Mouse (Mus musculus): Measurements from ENCODE around the gene Zfp872. TPM values are rescaled to one million over a fixed set of nuclear protein-coding genes. Genes with fewer than 3 reads are reported as not detected.

The Zfp872 gene
- total and polyA plus RNA-seq, 2 experiments from 2014 or later = 0.14 to 0.16 TPM

DNA sequence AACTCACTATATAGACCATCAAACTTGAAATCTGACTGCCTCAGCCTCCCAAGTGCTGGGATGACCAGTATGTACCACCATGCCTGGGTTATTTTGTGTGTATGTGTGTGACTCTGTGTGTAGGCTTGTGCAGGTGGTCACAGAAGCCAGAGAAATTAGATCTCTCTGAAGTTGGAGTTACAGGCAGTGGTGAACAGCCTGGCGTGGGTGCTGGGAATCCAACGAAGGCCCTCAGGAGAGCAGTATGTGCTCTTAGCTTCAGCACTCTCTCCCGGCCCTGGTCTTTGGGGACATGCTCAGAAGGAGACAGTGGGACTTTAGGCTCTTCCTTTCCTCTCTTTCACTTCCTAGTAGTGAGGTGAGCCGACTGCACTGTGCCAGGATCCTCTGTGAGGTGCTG is 15.6 kb upstream of the Zfp872 start:
- no peak overlapping the region for H3K9ac ChIP-seq
- H3K4me1 ChIP-seq (ENCODE audit: insufficient read depth) = no peaks in the 10 kb centered on the region
- H3K36me3 ChIP-seq (ENCODE audit: insufficient read depth) = no peaks in the 10 kb centered on the region
- 82% methylated on average over 4 of the region's 4 CpGs for WGBS
- DNase-seq (no peak), ATAC-seq (no peak)
- H3K4me3 ChIP-seq (ENCODE audit: low read depth, low read length) = no peak overlapping the region
- H3K9me3 ChIP-seq (ENCODE audit: low read length) = no peaks in the 10 kb centered on the region
- TF ChIP-seq CTCF (IDR thresholded peaks at IDR 0.05; ENCODE audit: low read depth) = no peak
- no peaks in the 10 kb centered on the region for H3K27me3 ChIP-seq (ENCODE audit: insufficient read depth, low read length)
- H3K27ac ChIP-seq (ENCODE audit: low read depth, low read length) = no peak overlapping the region
- no peak overlapping the region for H3K4me2 ChIP-seq (ENCODE audit: low read depth)

GRCm38 (mm10) chr9:22196412-22196811 is 8.5 kb downstream of the Zfp872 start:
- no peaks in the 10 kb centered on the region for H3K27me3 ChIP-seq (ENCODE audit: insufficient read depth, low read length)
- H3K9me3 ChIP-seq (ENCODE audit: low read length) = peaks cover 16% of the 10 kb centered on the region; the same call in 1 of the 2 replicates
- WGBS = 43% methylated on average over 5 of the region's 5 CpGs
- no peak overlapping the region for H3K27ac ChIP-seq (ENCODE audit: low read depth, low read length)
- H3K4me3 ChIP-seq (ENCODE audit: low read depth, low read length) = no peak overlapping the region
- H3K36me3 ChIP-seq (ENCODE audit: insufficient read depth) = no peaks in the 10 kb centered on the region
- H3K4me2 ChIP-seq (ENCODE audit: low read depth) = no peak overlapping the region
- H3K9ac ChIP-seq = no peak overlapping the region
- no peak for TF ChIP-seq CTCF (IDR thresholded peaks at IDR 0.05; ENCODE audit: low read depth)
- no peak for DNase-seq
- ATAC-seq = no peak
- H3K4me1 ChIP-seq (ENCODE audit: insufficient read depth) = no peaks in the 10 kb centered on the region

GRCm38 (mm10) chr9:22213785-22214194 is 25.9 kb downstream of the Zfp872 start:
- H3K4me1 ChIP-seq (ENCODE audit: insufficient read depth) = no peaks in the 10 kb centered on the region
- H3K9me3 ChIP-seq (ENCODE audit: low read length) = no peaks in the 10 kb centered on the region
- DNase-seq = no peak
- WGBS = 69% methylated on average over 2 of the region's 2 CpGs
- no peak overlapping the region for H3K4me3 ChIP-seq (ENCODE audit: low read depth, low read length)
- H3K9ac ChIP-seq = no peak overlapping the region
- H3K4me2 ChIP-seq (ENCODE audit: low read depth) = no peak overlapping the region
- TF ChIP-seq CTCF (IDR thresholded peaks at IDR 0.05; ENCODE audit: low read depth) = no peak
- ATAC-seq = no peak
- no peaks in the 10 kb centered on the region for H3K36me3 ChIP-seq (ENCODE audit: insufficient read depth)
- no peak overlapping the region for H3K27ac ChIP-seq (ENCODE audit: low read depth, low read length)
- no peaks in the 10 kb centered on the region for H3K27me3 ChIP-seq (ENCODE audit: insufficient read depth, low read length)

GRCm38 (mm10) chr9:22214549-22214948 is 26.7 kb downstream of the Zfp872 start:
- no peaks in the 10 kb centered on the region for H3K4me1 ChIP-seq (ENCODE audit: insufficient read depth)
- H3K9ac ChIP-seq = no peak overlapping the region
- no peak overlapping the region for H3K4me3 ChIP-seq (ENCODE audit: low read depth, low read length)
- 89% methylated on average over 2 of the region's 2 CpGs for WGBS
- H3K9me3 ChIP-seq (ENCODE audit: low read length) = no peaks in the 10 kb centered on the region
- H3K4me2 ChIP-seq (ENCODE audit: low read depth) = no peak overlapping the region
- H3K27me3 ChIP-seq (ENCODE audit: insufficient read depth, low read length) = no peaks in the 10 kb centered on the region
- ATAC-seq (no peak), DNase-seq (no peak)
- no peaks in the 10 kb centered on the region for H3K36me3 ChIP-seq (ENCODE audit: insufficient read depth)
- no peak overlapping the region for H3K27ac ChIP-seq (ENCODE audit: low read depth, low read length)
- TF ChIP-seq CTCF (IDR thresholded peaks at IDR 0.05; ENCODE audit: low read depth) = no peak

DNA sequence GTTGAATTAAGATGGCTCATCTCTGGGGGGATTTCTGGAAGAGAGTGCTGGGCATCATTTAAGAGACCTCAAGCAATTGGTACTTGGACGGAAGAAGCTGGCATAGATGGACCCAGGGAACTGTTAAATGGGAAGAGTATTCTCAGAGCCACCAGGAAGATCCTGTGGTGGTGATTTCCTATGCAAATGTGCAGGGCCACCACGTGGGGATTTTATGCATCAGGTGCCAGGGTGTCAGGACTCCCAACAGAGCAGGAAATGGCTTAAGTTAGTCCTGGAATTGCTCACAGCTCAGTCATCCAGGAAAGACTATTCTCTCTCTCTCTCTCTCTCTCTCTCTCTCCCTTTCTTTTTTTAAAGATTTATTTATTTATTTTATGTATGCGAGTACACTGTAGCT is 28.8 kb downstream of the Zfp872 start:
- no peak overlapping the region for H3K27ac ChIP-seq (ENCODE audit: low read depth, low read length)
- H3K36me3 ChIP-seq (ENCODE audit: insufficient read depth) = no peaks in the 10 kb centered on the region
- no peak overlapping the region for H3K9ac ChIP-seq
- ATAC-seq (no peak), DNase-seq (no peak)
- no peaks in the 10 kb centered on the region for H3K27me3 ChIP-seq (ENCODE audit: insufficient read depth, low read length)
- H3K4me1 ChIP-seq (ENCODE audit: insufficient read depth) = no peaks in the 10 kb centered on the region
- WGBS = 64% methylated on average over 3 of the region's 3 CpGs
- no peak overlapping the region for H3K4me2 ChIP-seq (ENCODE audit: low read depth)
- H3K4me3 ChIP-seq (ENCODE audit: low read depth, low read length) = no peak overlapping the region
- no peak for TF ChIP-seq CTCF (IDR thresholded peaks at IDR 0.05; ENCODE audit: low read depth)
- H3K9me3 ChIP-seq (ENCODE audit: low read length) = no peaks in the 10 kb centered on the region

DNA sequence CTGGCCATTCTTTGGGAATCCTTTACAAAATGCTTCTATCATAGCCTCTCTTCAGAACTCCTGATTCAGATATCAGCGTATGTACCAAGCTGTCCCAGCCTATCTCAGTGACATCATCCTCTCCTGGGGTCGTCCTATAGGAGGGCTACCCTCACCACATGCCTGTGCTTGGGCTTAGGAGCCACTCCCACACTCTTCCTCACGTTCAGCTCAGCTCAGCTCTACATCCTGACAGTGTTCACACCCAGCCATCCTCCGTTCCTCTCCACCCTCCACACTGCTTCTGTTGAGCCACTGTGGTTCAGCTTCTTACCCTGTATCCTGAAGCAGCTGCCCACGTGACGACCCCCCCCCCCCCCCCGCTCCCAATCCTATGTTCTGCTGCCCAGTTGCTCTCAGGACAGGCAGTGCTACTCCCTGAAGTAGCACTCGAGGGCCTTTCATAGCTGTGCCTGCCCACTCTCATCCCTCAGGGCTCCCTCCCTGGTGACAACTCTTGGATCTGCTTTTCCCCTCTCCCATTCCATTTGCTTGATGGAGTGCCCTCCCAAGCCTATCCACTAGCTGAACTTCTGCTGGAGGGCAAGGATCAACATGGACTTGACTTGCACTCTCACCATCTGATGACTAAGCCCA is 30.1 kb downstream of the Zfp872 start:
- no peak for ATAC-seq
- H3K4me3 ChIP-seq (ENCODE audit: low read depth, low read length) = no peak overlapping the region
- WGBS = 54% methylated on average over 7 of the region's 8 CpGs

GRCm38 (mm10) chr9:22224066-22224465 is 36.2 kb downstream of the Zfp872 start:
- Histone ChIP-seq H3K4me3 (ENCODE audit: low read depth, low read length) (no peak overlapping the region), H3K4me1 (ENCODE audit: insufficient read depth) (no peaks in the 10 kb centered on the region), H3K36me3 (ENCODE audit: insufficient read depth) (no peaks in the 10 kb centered on the region), H3K9me3 (ENCODE audit: low read length) (no peaks in the 10 kb centered on the region), H3K4me2 (ENCODE audit: low read depth) (no peak overlapping the region), H3K9ac (no peak overlapping the region), H3K27ac (ENCODE audit: low read depth, low read length) (no peak overlapping the region), H3K27me3 (ENCODE audit: insufficient read depth, low read length) (no peaks in the 10 kb centered on the region)
- DNase-seq (no peak), ATAC-seq (no peak)
- 95% methylated on average over 4 of the region's 4 CpGs for WGBS
- TF ChIP-seq CTCF (IDR thresholded peaks at IDR 0.05; ENCODE audit: low read depth) = no peak

More for the DNA sequence above, 30.1 kb downstream of the Zfp872 start:
- H3K27ac ChIP-seq (ENCODE audit: low read depth, low read length) = no peak overlapping the region
- no peak for TF ChIP-seq CTCF (IDR thresholded peaks at IDR 0.05; ENCODE audit: low read depth)
- no peaks in the 10 kb centered on the region for H3K4me1 ChIP-seq (ENCODE audit: insufficient read depth)
- H3K9me3 ChIP-seq (ENCODE audit: low read length) = no peaks in the 10 kb centered on the region
- H3K9ac ChIP-seq = no peak overlapping the region
- H3K36me3 ChIP-seq (ENCODE audit: insufficient read depth) = no peaks in the 10 kb centered on the region
- DNase-seq = no peak
- H3K27me3 ChIP-seq (ENCODE audit: insufficient read depth, low read length) = no peaks in the 10 kb centered on the region
- H3K4me2 ChIP-seq (ENCODE audit: low read depth) = no peak overlapping the region

All from forebrain, postnatal 0 days (tissue).